Mouse (Mus musculus) kidney, adult 2 months (tissue): Measurements from ENCODE around the gene H2-M10.3.
A peak's percentile ranks its signal among the peaks of the same experiment; 100 is the strongest.
"Not testable (repeated sequence)": the region's sequence is repeated elsewhere in the genome, so short reads cannot be mapped to it uniquely, and the experiment has no call there.

Experiments used
- CTCF ChIP-seq: fragments of 200-500 bp; conservative IDR thresholded peaks from 2 replicates; pipeline ENCODE4 v1.5.1; 2011; ENCODE audit warnings: low read depth, mild to moderate bottlenecking, control low read depth, low read length, moderate library complexity, mixed read lengths; ENCODE audit not compliant: insufficient read depth, insufficient read length
- POLR2A ChIP-seq: fragments of 200-500 bp; IDR thresholded peaks from one replicate; pipeline ENCODE4 v1.6.1; 2011; ENCODE audit warnings: low read depth, low read length, control low read depth

DNA sequence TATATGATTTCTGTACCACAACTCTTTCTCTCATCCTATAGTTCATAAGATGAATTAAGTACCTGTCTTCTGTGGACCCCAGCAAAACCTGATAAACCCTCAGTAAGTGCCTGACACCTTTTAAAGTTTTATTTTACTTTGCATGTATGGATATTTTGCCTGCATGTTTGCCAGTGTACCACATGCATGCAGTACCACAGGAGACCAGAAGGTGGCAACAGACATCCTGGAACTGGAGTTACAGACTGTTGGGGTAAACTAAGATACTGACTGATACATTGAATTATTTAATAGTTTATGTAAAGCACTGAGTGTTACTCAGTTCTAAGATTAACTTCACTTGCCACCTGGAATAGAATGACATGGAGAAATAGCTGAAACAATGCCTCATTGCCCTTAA lies 10.7 kb downstream of the H2-M10.3 start:
- not testable (repeated sequence) for TF ChIP-seq POLR2A
- peak; percentile 58 for TF ChIP-seq CTCF
